Mouse (Mus musculus) telencephalon, adult 2 months (tissue): ENCODE measurements at regions not wholly inside any gene's neighbourhood (a gene's known extent, or its start where the extent isn't known, plus 50 kb on each side); places are given as distances from the start of the nearest gene placed in this dataset.

Source experiments
- DNase-seq: peaks from one replicate; pipeline ENCODE4 v3.0.0-alpha.2; 2011; ENCODE audit warnings: low read depth, low spot score

DNA sequence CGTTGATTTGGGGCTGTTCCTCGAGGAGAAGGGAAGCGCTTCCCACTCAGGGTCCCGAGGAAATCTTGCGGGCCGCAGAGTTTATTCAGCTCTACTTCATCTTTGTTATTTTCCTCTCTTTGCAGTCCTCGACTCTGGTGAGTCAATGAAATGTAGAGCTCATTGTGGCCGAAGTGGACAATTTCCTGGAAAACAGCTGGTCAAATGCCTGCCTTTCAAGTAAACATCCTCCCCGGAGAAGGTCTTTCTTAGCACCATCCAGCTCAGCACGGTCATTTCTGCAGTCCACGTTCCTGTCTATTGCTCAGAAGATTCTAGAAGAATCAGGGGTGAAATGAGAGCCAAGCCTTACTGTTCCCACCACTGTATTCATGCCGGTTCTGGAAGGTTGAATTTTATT is 133.0 kb downstream of the Bcas1 start:
- DNase-seq, result no peak

DNA sequence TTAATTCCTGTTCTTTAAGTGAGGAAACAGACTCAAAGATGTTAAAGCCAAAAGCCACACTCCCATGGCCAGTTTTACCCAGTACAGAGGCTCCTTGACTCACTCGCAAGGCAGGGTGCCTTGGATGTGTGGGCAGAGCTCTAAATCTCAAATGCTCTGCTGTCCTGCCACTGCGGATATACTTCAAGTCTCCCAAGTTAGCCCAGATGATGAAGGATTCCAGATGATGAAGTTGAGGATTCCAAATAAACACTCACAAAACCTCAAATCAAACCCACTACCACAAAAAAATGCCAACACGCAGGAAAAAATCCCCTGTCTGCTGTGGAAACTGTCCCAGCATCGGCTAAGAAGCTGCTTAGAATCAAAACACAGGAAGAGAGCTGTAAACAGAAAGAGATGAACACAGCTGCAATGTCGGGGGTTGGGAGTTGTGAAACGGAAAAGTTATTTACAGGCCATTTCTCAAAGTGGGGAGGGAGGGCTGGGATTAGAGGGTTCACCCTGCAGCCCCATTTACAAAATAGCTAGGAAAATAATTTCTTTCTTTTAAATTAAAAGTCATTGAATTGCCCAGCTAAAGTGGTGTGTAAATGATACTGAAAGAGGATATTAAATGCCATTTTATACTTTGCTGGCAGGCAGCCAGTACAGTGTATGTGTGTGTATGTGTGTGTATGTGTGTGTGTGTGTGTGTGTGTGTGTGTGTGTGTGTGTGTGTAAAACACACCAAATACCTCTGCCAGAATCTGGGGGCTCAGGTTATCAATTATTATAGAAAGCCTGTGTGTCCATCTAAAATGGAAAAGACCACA is 135.6 kb downstream of the Bcas1 start:
- no peak for DNase-seq

DNA sequence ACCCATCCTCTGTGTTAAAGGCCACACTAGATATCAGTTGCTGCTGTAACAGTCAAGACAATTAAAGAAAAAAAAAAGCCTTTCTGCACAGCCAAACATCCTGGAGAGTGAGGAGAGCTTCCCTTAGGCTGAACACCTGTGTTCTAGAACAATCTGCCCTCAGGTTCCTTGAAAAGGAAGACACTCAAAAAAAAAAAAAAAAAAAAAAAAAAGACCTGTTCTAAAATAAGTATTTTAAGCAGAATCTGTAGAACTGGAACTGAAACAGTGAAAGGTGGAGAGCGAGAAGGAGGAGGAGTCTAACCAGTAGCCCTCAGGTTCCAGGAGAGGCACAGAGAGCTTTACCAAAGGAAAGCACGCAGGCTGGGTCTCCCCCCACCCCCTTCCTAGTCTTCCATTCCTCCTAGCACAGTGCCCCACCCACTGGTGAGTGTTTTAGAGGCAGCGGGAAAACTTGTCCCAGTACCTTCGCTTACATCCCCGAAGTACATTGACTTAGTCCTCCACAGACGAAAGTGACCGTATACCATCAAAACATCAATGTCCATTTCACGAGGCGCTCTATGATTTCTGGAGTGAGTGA is 138.2 kb downstream of the Bcas1 start:
- DNase-seq, result no peak

DNA sequence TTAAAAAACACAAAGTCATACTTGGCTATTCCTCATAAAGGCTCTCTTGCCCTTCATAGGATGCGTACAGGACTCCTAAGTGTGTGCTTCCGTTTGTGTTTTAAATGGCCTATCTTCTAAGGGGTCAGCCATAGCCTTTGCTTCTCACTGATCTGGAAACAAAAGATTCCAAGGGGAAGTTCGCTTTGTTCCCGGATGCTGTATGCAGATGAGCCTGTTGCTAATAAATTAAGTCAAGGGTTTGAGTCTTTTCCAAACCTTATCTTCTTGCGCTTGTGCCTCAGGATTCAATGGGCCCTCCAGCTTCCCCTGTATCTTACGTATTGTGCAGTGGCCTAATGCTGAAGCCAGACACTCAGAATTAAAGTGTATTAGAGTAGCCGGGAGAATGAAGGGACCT is 138.9 kb downstream of the Bcas1 start:
- no peak for DNase-seq

DNA sequence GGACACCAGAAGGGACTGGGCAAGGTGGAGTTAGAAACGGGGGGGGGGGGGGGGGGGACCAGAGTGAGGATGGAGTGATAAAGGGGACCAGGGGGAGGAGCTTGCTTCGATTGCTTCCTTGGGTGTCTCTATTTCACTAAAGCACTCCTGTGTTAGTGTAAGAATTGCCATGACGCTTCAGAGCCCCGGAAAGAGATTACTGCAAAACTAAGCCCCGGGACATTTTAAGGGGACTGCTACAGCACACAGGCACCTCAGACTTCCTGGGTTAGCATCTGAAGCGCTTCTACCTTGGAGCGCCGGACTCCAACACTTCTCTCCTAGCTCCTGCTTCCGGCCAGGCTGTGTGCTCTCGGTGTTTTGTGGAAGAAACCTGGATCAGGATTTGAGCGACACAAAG is 139.4 kb downstream of the Bcas1 start:
- DNase-seq, result no peak

DNA sequence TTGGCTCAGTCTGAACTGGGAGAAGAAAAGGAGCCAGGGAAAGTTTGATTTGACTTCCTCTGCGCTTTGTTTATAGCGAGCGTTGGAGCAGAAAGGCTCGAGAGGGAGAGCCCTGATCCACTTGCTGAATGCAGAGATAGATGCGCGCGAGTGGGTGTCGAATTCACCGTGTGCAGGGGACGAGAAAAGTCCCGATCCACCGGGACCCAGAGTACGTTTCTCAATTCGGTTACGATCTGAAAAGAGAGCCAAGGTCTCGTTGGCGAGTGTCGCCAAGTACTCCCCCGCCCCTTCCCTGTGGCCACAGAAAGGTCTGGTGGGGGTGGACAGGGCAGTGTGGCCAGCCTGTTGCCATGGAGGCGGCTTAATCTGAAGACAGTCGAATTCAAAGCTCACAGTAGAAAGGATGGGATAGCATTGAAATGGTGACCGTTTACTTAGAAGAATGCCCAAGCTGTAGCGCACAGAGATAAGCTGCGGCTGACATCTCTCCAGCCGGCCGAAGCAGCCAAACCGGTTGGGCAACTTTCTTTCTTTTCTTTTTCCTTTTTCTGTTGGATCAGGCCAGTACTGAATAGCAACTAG is 139.5 kb upstream of the Zfp217 start:
- no peak for DNase-seq

DNA sequence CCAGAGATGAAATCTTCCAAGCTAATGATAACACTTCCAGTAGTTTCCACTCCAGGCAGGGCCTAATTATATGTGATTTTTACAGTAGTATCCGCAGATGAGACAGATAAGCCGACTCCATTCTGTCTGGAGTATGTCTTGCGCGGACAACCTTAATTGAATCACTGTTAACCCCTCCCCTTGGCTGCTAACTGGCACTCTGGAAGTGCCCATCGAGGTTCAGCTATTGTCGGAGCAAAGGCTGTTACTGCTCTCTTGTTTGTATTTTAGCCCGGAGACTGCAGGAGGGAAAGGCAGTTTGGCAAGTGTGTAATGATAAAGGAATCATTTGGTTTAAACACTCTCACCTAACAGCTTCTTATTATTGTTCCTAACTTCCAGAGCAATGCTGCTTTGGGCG is 138.9 kb upstream of the Zfp217 start:
- DNase-seq, result no peak

DNA sequence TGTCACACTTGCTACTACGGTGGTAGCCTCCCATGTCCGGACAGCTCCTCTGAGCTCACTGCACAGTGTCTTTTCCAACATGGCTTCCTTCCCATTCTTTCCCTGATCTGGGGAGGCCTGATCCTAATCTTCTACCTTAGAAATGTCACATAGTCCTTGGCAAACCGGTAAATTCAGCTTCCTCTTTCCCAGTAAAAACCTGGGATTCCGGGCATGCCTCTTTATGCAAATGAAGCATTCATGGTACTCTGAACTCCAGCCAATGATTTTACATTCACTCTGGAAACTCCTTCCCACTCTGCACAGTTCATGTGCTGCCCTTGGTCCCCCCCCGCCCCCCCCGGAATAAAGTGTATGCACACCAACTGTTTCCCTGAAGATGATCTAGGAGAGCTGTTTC is 134.6 kb upstream of the Zfp217 start:
- DNase-seq, result no peak

DNA sequence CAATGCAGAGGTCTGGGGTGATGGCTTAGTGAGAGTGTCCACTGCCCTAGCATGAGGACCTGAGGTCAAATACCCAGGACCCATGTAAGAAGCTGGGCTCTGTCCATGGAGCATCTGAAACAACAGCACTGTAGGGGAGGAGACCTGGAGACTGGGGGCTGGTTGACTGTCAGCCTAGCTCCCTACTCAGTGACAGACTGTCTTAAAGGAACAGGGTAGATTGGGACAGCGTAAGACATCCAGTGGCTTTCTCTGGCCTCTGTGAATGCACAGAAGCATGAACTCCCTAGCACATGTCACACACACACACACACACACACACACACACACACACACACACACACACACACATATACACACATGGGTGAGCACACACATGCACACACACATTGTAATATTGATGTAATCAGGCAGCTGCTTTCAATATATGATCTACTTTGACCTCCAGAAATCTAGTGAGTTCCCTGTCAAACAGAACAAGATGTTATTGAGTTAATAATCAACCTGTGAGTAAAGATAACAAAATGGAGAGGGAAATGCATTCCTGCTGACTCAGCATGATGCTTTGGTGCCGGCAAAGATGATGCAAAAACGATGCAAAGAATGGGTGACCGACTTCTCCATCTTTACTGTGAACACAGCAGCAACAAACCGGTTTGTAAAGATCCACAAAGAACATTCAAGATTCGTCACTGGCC is 133.6 kb upstream of the Zfp217 start:
- DNase-seq, result no peak

DNA sequence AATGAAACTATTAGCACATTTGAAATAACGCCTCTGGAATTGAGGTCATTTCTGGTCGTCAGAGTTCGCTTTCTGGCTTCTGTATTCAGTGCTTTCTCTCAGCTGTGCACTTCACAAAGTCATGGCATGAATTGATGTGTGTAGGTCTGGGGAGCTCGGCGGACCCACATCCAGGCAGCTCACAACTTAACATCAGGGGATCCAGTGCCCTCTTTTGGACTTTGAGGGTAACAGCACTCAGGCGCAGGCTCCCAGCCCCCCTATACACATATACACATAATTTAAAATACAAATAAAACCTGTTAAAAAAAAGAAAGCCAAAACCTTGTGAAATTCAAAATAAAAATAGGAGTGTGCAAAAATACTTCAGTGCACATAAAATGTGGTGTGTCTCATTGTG is 132.8 kb upstream of the Zfp217 start:
- no peak for DNase-seq

DNA sequence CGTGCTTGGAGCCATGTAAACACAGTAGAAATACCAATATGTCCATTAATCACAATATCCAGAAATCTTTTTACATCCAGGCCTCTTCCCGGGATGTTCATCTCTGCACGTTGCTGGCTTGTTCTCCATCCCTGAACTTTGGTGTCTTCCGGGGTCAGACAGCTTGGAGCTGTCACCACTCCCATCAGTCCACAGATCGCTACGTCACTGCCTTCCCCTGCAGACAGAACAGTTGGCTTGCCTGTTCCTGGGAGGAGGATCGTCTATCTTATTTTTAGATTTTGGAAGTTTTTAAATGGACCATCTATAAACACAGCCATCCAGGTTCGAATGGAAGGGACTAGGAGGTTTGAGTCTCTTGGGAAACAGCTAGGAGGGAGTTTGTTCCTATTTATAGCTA is 130.0 kb upstream of the Zfp217 start:
- no peak for DNase-seq

DNA sequence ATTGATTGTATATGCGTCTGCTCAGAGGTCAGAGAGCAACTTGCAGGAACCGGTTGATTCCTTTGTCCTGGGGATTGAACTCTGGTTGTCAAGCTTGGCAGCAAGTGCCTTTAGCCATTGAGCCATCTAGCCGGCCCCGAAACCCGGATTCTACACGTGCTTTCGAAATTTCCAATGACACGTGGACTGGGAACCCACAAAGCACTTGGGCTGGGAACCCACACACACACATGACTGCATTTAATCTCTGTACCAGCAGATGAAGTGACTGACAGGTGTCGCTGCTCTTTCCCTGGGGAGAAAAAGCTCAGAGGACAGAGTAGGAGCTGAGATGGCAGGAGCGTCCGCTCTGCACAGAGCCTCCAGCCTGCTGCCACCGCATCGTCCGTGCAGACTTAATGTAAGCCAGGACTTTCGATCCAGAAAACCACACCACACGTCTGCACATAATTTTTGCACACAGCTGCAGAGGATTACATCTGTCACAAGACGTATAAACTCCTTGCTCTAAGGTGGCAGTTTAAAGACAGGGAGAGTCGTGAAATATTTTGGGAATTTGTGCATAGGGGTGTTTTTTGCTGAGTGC is 129.4 kb upstream of the Zfp217 start:
- no peak for DNase-seq

DNA sequence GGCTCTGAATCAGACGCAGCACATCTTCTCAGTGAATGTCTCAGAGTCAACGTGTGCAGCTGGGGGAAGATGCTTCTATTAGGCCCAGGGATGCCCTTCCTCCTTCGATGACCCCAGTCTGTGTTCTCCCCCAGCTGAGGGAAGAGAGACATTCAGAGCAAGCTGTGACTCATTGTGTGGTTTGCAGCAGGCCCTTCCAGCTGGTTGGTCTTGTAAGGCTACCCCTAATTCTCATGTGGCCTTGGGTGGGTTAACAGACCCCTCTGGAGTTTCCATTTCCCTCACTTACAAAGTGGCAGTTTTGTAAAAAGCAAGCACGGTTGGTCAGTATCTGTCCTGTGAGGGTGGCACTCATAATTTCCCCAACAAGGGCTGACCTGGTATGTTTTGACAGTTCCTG is 127.8 kb upstream of the Zfp217 start:
- DNase-seq, result no peak

DNA sequence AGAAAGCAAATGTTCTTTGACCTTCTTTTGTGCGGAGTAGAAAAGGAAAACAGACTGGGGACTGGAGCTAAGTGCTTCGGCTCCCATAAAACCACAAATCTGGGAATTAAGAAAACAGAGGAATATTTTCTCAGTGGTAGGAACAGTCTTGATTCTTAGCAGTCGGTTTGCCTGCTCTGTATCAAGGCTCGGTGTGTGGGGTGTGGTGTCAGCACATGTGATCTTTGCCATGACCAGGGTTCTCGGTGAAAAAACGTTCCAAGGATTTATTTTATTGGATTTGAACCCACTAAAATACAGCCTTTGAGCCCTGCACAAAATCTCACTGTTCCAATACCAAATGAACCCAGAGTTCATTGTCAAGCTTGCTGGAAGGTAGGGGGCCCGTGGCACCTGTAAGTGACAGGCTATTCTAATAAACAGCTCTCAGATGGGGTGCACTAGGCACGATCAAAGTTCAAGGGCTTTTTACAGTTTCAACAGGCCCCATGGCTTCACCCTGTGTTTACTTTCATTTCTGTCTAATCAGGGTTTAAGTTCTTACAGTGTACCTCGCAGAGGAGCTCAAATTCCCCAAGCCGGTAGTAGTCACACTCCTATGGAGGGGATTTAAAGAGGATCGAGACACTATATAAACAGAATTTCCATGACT is 122.1 kb upstream of the Zfp217 start:
- no peak for DNase-seq

DNA sequence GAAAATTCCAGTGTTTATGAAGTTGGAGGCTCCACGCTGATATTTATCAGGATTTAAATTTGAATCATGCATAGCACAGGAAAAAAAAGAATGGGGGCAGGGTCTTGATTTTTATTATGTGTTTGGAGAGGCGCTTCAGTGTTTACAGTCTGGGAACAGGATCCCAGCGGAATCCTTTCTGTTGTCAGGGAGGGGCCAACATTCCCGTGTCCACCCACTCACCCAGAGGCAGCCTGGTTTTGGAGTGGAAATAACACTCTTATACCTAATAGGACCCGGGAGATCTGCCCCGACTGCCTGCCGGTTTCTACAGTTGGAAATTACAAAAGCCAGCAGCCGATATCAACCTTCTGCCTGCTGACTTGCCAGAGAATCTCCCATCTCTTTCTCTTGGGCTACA is 120.2 kb upstream of the Zfp217 start:
- DNase-seq, result no peak

DNA sequence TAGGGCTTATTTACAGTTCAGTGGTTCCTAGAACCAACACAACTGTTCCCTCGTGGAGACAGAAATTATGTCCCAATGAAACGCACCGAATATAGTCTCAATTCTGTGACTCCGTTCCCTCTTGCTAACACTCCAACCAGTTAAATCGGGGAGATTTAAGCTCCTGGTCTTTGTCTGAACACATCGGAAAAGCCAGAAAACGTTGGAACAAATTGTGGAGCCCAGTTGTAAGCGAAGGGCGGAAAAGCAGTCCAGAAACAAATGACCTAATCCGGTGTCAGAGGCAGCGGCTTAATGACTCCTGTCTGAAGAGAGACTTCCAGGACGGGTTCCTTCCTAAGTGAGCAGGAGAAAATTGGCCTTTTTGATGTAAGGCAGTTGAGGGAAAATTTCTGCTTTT is 119.2 kb upstream of the Zfp217 start:
- DNase-seq, result no peak

DNA sequence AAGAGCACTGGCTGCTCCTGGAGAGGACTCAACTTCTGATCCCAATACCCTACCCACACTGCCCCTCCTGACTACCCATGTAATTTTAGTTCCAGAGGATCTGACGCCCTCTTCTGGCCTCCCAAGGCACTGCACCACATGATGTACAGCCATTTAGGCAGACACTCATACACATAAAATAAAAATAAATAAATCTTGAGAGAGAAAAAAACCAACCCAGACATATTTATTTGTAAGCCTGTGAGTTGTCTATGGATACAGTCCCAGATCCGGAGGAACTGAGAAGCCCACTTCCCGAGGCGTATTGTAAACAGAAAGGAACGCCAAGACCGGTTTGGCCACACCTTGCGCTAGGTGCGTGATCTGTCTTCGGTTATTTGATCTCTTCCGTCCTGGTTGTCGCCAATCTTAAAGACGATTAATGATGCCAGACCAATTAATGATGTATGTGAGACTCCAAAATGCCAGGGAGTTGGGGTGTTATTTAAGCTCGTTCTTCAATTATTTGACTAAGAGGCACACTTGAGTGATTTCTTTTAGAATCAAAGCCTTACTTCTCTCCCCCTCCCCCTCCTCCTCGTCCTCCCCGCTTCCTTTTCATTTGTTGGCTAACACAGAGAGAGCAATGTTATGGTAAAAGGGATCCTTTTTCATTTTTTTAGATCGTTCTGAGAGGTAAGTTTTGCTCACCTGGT is 118.7 kb upstream of the Zfp217 start:
- no peak for DNase-seq

DNA sequence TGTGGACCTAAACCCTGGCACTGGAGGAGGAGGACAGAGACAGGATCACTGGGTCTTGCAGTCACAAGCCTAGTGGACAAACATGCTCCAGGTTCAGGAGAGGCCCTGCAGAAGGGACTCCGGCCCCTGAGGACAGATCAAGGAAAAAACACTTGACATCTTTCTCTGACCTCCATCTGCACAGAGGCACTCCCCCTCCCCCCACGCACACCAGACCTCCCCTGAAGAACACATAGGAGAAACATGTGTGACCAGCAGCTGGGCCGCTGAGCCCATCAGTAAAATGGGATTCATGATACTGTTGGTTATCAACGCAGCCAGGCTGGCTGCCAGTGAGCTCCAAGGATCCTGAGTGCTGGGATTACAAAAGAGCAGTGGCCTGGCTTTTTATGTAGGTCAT is 115.7 kb upstream of the Zfp217 start:
- DNase-seq, result no peak

DNA sequence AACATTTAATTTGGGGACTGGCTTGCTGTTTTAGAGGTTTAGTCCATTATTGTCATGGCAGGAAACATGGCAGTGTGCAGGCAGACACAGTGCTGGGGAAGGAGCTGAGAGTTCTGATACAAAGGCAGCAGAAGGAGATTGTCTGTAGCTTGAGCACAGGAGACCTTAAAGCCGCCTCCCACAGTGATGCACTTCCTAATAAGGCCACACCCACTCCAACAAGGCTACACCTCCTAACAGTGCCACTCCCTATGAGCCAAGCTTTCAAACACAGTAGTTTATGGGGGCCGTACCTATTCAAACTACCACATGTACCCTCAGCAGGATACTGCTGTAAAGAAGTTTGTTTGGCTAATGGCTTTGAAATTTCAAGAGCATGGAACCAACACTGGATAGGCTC is 113.3 kb upstream of the Zfp217 start:
- DNase-seq, result no peak

DNA sequence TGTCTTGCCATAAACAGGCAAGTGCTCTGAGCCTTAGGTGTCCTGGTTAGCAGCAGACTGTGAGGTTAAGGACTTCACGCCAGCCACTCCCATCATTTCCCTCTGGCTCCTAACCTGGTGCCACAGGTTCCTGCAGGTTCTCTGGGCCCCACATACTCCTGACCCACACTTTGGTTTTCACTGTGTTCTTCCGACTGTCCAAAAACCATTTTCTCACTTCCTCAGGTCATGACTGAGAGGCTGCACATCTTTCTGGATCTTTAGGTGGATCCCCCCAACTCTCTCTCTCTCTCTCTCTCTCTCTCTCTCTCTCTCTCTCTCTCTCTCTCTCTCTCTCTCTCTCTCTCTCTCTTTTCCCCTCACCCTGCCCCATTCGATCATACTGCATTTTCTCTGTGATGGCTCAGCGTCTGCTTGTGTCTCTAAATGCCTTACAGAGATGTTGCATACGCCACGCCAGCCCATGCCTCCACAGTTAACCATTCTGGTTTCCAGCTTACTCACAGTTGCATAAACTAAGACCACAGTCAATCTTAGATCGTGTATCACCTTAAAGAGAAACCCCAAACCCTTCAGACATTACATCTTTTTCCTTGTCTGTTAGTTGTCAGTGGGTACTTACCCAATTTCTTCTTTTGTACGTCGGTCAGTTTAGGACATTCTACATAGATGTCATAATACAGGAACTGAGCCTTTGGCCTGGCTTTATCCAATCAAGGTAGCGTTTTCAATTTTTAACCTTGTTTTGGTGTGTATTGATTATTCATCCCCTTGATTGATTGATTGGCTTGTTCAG is 112.0 kb upstream of the Zfp217 start:
- no peak for DNase-seq
